Mouse (Mus musculus): Measurements from ENCODE around the gene Spint3. TPM values are rescaled to one million over a fixed set of nuclear protein-coding genes. Genes with fewer than 3 reads are reported as not detected.

Spint3 gene
- polyA plus RNA-seq, 1 experiment from 2014 or later = not detected

DNA sequence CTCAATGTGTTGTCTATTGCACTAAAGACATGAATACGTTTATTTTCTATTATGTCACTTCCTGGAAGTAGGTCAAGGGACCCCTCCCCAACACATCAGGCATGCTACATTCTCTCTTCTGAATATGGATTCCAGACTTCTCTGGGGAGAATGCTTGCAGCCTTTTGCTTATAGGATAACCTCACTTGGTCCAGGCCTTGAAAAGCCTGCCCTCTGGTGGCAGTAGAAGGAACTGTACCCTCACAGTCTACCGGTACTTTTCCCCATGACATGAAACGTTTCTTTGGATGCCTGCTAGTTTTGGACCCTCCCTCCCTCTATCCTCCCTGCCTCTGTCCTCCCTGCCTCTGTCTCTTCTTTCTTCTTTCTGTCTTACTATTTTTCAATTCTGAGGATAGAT is 42.1 kb downstream of the Spint3 start:
- Histone ChIP-seq H3K27me3 (ENCODE audit: insufficient read depth, low read length) (no peaks in the 10 kb centered on the region), H3K9ac (ENCODE audit: low read depth, low read length) (no peak overlapping the region), H3K36me3 (ENCODE audit: insufficient read depth, low read length) (no peaks in the 10 kb centered on the region), H3K4me2 (ENCODE audit: low read length) (no peak overlapping the region), H3K4me1 (replicated peaks; ENCODE audit: insufficient read depth, low read length) (no peaks in the 10 kb centered on the region), H3K4me3 (replicated peaks; ENCODE audit: low read depth, low read length) (no peak overlapping the region), H3K9me3 (replicated peaks; ENCODE audit: low read length) (no peaks in the 10 kb centered on the region), H3K27ac (no peak overlapping the region)
- ATAC-seq (replicated peaks; ENCODE audit: low FRiP score, low read depth) (no peak), DNase-seq (ENCODE audit: low spot score) (peak; percentile 84)
- 1% methylated on average over 3 of the region's 3 CpGs for WGBS
- peak; percentile 95 for TF ChIP-seq CTCF (IDR thresholded peaks at IDR 0.05; ENCODE audit: low read depth)

DNA sequence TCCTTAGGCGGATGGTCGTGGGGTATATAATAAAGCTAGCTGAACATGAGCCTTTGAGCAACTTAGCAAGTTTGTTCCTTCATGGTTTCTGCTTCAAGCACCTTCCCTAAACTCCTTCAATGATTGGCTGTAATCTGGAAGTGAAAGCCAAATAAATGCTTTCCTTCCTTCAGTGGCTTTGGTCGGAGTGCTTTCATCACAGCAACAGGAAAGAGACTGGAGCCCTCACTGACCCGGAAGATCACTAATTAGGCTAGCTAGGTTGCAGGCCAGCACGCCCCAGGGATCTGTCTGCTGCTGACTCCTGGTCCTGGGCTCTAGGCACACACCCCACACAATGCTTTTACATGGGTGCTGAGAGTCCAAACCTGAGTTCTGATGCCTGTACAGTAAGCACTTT is 44.7 kb downstream of the Spint3 start:
- ATAC-seq (replicated peaks; ENCODE audit: low FRiP score, low read depth) (no peak), DNase-seq (ENCODE audit: low spot score) (no peak)
- no peaks in the 10 kb centered on the region for H3K9me3 ChIP-seq (replicated peaks; ENCODE audit: low read length)
- no peaks in the 10 kb centered on the region for H3K36me3 ChIP-seq (ENCODE audit: insufficient read depth, low read length)
- no peak overlapping the region for H3K9ac ChIP-seq (ENCODE audit: low read depth, low read length)
- no peaks in the 10 kb centered on the region for H3K27me3 ChIP-seq (ENCODE audit: insufficient read depth, low read length)
- no peaks in the 10 kb centered on the region for H3K4me1 ChIP-seq (replicated peaks; ENCODE audit: insufficient read depth, low read length)
- no peak overlapping the region for H3K4me3 ChIP-seq (replicated peaks; ENCODE audit: low read depth, low read length)
- H3K27ac ChIP-seq = no peak overlapping the region
- 53% methylated on average over 5 of the region's 5 CpGs for WGBS
- no peak overlapping the region for H3K4me2 ChIP-seq (ENCODE audit: low read length)
- no peak for TF ChIP-seq CTCF (IDR thresholded peaks at IDR 0.05; ENCODE audit: low read depth)

DNA sequence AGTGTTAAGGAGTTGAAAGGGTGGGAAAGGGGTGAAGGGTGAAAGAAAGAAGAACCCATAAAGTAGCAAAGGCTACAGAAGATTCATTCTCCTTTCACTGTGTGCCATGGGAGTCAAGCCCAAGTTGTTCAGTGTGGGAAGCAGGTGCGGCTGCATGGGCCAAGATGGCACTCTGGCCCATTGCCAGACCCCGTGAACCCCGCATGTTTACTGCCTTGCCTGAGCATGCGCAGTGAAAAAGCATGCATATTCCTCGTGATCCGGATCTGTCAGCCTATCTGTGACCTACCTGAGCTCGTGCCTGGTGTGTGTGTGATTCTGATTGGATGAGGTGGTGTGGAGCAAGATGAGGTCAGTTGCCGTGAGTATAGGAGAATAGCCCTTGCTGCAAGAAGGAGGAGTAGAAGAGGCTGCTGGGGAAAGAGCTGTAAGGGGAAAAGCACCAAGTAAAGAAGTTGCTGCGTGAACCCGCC is 49.9 kb downstream of the Spint3 start:
- Histone ChIP-seq H3K9me3 (replicated peaks; ENCODE audit: low read length) (no peaks in the 10 kb centered on the region), H3K4me2 (ENCODE audit: low read length) (no peak overlapping the region), H3K9ac (ENCODE audit: low read depth, low read length) (no peak overlapping the region), H3K4me1 (replicated peaks; ENCODE audit: insufficient read depth, low read length) (no peaks in the 10 kb centered on the region; the same call in 1 of the 2 replicates), H3K4me3 (replicated peaks; ENCODE audit: low read depth, low read length) (no peak overlapping the region), H3K27me3 (ENCODE audit: insufficient read depth, low read length) (no peaks in the 10 kb centered on the region), H3K36me3 (ENCODE audit: insufficient read depth, low read length) (no peaks in the 10 kb centered on the region), H3K27ac (no peak overlapping the region)
- TF ChIP-seq CTCF (IDR thresholded peaks at IDR 0.05; ENCODE audit: low read depth) = no peak
- ATAC-seq (replicated peaks; ENCODE audit: low FRiP score, low read depth) (no peak), DNase-seq (ENCODE audit: low spot score) (no peak)
- WGBS = 92% methylated on average over 10 of the region's 10 CpGs

DNA sequence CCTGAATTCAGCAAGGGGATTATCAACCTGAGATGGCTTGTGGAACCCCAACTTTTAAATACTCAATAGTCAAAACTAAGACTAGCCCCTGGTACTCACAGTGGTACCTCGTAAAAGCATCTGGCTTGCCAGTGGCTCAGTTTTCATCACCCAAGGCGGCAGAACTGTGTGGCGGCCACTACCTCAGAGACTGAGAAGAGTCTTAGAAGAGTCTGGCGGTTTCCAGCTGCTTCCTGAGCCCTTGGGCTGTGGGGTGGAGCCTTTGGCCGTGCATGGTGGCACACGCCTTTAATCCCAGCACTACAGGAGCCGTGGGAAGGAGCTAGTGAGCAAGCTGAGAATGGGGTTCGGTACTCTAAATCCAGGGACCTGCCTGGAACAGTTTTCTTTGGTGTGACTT is 51.0 kb downstream of the Spint3 start:
- ATAC-seq (replicated peaks; ENCODE audit: low FRiP score, low read depth) = no peak
- Histone ChIP-seq H3K4me2 (ENCODE audit: low read length) (no peak overlapping the region), H3K27ac (no peak overlapping the region)

DNA sequence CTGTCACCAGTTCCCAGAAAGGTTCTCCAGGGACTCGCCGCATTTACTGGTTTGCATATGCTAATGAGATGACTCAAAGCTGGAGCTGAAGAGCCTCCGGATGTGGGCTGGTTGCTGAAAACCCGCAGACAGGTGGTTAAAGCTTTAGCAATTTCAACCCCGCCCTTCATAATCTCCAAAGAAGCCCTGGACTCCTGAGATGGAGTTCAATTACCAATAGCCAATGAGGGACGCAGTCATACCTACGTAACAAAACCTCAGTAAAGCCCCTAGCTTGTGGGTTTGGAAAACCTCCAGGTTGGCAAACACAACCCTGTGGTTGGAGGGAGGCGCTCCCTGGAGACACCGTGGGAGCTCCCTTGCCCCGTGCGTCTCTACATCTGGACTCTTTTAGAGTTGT is 51.4 kb downstream of the Spint3 start:
- Histone ChIP-seq H3K4me3 (replicated peaks; ENCODE audit: low read depth, low read length) (no peak overlapping the region), H3K36me3 (ENCODE audit: insufficient read depth, low read length) (no peaks in the 10 kb centered on the region), H3K9ac (ENCODE audit: low read depth, low read length) (0 out of 2 replicates have a peak overlapping the region, but pooled peaks have one; percentile 27), H3K27me3 (ENCODE audit: insufficient read depth, low read length) (no peaks in the 10 kb centered on the region), H3K4me2 (ENCODE audit: low read length) (no peak overlapping the region), H3K4me1 (replicated peaks; ENCODE audit: insufficient read depth, low read length) (no peaks in the 10 kb centered on the region; the same call in 1 of the 2 replicates), H3K9me3 (replicated peaks; ENCODE audit: low read length) (no peaks in the 10 kb centered on the region), H3K27ac (no peak overlapping the region)
- ATAC-seq (replicated peaks; ENCODE audit: low FRiP score, low read depth) = no peak
- TF ChIP-seq CTCF (IDR thresholded peaks at IDR 0.05; ENCODE audit: low read depth) = no peak
- 16% methylated on average over 11 of the region's 11 CpGs for WGBS
- no peak for DNase-seq (ENCODE audit: low spot score)

More for the DNA sequence above, 51.0 kb downstream of the Spint3 start:
- no peaks in the 10 kb centered on the region for H3K9me3 ChIP-seq (replicated peaks; ENCODE audit: low read length)
- DNase-seq (ENCODE audit: low spot score) = no peak
- no peak overlapping the region for H3K9ac ChIP-seq (ENCODE audit: low read depth, low read length)
- no peaks in the 10 kb centered on the region for H3K36me3 ChIP-seq (ENCODE audit: insufficient read depth, low read length)
- WGBS = 21% methylated on average over 8 of the region's 8 CpGs
- H3K4me3 ChIP-seq (replicated peaks; ENCODE audit: low read depth, low read length) = no peak overlapping the region
- no peak for TF ChIP-seq CTCF (IDR thresholded peaks at IDR 0.05; ENCODE audit: low read depth)
- no peaks in the 10 kb centered on the region for H3K27me3 ChIP-seq (ENCODE audit: insufficient read depth, low read length)
- H3K4me1 ChIP-seq (replicated peaks; ENCODE audit: insufficient read depth, low read length) = no peaks in the 10 kb centered on the region; the same call in 1 of the 2 replicates

DNA sequence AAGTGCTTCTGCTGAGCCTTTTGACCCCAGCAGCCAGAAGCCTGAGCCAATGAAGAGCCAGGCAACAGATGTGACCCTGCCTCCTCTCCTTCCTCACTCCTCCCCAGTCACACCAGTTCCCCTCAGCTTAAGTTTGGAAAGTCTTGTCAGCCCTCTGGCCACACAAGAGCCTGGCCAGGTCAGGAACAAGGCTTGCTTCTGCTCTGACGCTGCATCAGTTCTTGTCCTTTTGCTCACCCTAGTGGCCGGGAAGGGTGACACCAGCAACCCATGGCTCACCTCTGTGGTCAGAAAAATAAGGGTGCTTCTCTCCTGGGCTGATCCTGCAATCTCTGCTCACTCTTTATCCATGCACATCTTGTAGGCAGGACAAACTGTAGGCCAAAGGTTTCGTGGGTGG is 52.5 kb downstream of the Spint3 start:
- Histone ChIP-seq H3K9ac (ENCODE audit: low read depth, low read length) (no peak overlapping the region), H3K9me3 (replicated peaks; ENCODE audit: low read length) (no peaks in the 10 kb centered on the region), H3K27ac (no peak overlapping the region), H3K27me3 (ENCODE audit: insufficient read depth, low read length) (no peaks in the 10 kb centered on the region), H3K4me3 (replicated peaks; ENCODE audit: low read depth, low read length) (no peak overlapping the region), H3K4me2 (ENCODE audit: low read length) (no peak overlapping the region), H3K36me3 (ENCODE audit: insufficient read depth, low read length) (no peaks in the 10 kb centered on the region), H3K4me1 (replicated peaks; ENCODE audit: insufficient read depth, low read length) (no peaks in the 10 kb centered on the region; the same call in 1 of the 2 replicates)
- DNase-seq (ENCODE audit: low spot score) (peak; percentile 84), ATAC-seq (replicated peaks; ENCODE audit: low FRiP score, low read depth) (peak; percentile 44; the same call in 1 of the 2 replicates)
- WGBS = 8% methylated on average over 3 of the region's 3 CpGs
- TF ChIP-seq CTCF (IDR thresholded peaks at IDR 0.05; ENCODE audit: low read depth) = peak; percentile 90

Other genes starting within 250 kb of the Spint3 start
- gene Svs5, start 240.7 kb downstream of the Spint3 start, polyA plus RNA-seq (2015; fragmentation: Nextera tagmentation; extraction: Ambion mirVana) = not detected in 2 replicates
- 4.8 and 9.6 TPM in 2 replicates for gene Slpi, start 184.4 kb downstream of the Spint3 start, polyA plus RNA-seq (2015; fragmentation: Nextera tagmentation; extraction: Ambion mirVana)
- gene Rbpjl, start 170.3 kb downstream of the Spint3 start, polyA plus RNA-seq (2015; fragmentation: Nextera tagmentation; extraction: Ambion mirVana) = not detected in 2 replicates
- 0.46 and 0.62 TPM in 2 replicates for gene Matn4, start 168.3 kb downstream of the Spint3 start, polyA plus RNA-seq (2015; fragmentation: Nextera tagmentation; extraction: Ambion mirVana)
- 183 and 227 TPM in 2 replicates for gene Sdc4, start 129.6 kb downstream of the Spint3 start, polyA plus RNA-seq (2015; fragmentation: Nextera tagmentation; extraction: Ambion mirVana)
- 83.0 and 83.1 TPM in 2 replicates for gene Sys1, start 116.5 kb downstream of the Spint3 start, polyA plus RNA-seq (2015; fragmentation: Nextera tagmentation; extraction: Ambion mirVana)
- 22.8 and 23.3 TPM in 2 replicates for gene Gm20458, start 112.5 kb downstream of the Spint3 start, polyA plus RNA-seq (2015; fragmentation: Nextera tagmentation; extraction: Ambion mirVana)
- not detected in 2 replicates for gene Trp53tg5, start 99.7 kb downstream of the Spint3 start, polyA plus RNA-seq (2015; fragmentation: Nextera tagmentation; extraction: Ambion mirVana)
- 22.5 and 23.3 TPM in 2 replicates for gene Dbndd2, start 87.4 kb downstream of the Spint3 start, polyA plus RNA-seq (2015; fragmentation: Nextera tagmentation; extraction: Ambion mirVana)
- gene Pigt, start 75.9 kb downstream of the Spint3 start, polyA plus RNA-seq (2015; fragmentation: Nextera tagmentation; extraction: Ambion mirVana) = 76.9 and 86.3 TPM in 2 replicates
- 715 and 716 TPM in 2 replicates for gene Wfdc2, start 11.0 kb downstream of the Spint3 start, polyA plus RNA-seq (2015; fragmentation: Nextera tagmentation; extraction: Ambion mirVana)
- gene Wfdc6a, start 12.0 kb upstream of the Spint3 start, polyA plus RNA-seq (2015; fragmentation: Nextera tagmentation; extraction: Ambion mirVana) = not detected in 2 replicates
- gene Eppin, start 20.1 kb upstream of the Spint3 start, polyA plus RNA-seq (2015; fragmentation: Nextera tagmentation; extraction: Ambion mirVana) = 0.16 TPM in 1 of 2 replicates, not detected in the other
- gene Wfdc6b, start 40.1 kb upstream of the Spint3 start, polyA plus RNA-seq (2015; fragmentation: Nextera tagmentation; extraction: Ambion mirVana) = not detected in 2 replicates
- 0.05 TPM in 1 of 2 replicates, not detected in the other for gene Wfdc8, start 40.2 kb upstream of the Spint3 start, polyA plus RNA-seq (2015; fragmentation: Nextera tagmentation; extraction: Ambion mirVana)
- 0.17 TPM in 1 of 2 replicates, not detected in the other for gene Wfdc16, start 65.3 kb upstream of the Spint3 start, polyA plus RNA-seq (2015; fragmentation: Nextera tagmentation; extraction: Ambion mirVana)
- 0.34 and 0.38 TPM in 2 replicates for gene Wfdc10, start 82.6 kb upstream of the Spint3 start, polyA plus RNA-seq (2015; fragmentation: Nextera tagmentation; extraction: Ambion mirVana)
- gene Wfdc9, start 83.1 kb upstream of the Spint3 start, polyA plus RNA-seq (2015; fragmentation: Nextera tagmentation; extraction: Ambion mirVana) = not detected in 2 replicates
- not detected in 2 replicates for gene Wfdc11, start 100.6 kb upstream of the Spint3 start, polyA plus RNA-seq (2015; fragmentation: Nextera tagmentation; extraction: Ambion mirVana)
- 1.4 and 1.6 TPM in 2 replicates for gene Wfdc13, start 111.6 kb upstream of the Spint3 start, polyA plus RNA-seq (2015; fragmentation: Nextera tagmentation; extraction: Ambion mirVana)
- gene Spint4, start 125.0 kb upstream of the Spint3 start, polyA plus RNA-seq (2015; fragmentation: Nextera tagmentation; extraction: Ambion mirVana) = 0.84 and 1.4 TPM in 2 replicates
- gene Spint5, start 141.8 kb upstream of the Spint3 start, polyA plus RNA-seq (2015; fragmentation: Nextera tagmentation; extraction: Ambion mirVana) = not detected in 2 replicates
- gene Wfdc3, start 172.5 kb upstream of the Spint3 start, polyA plus RNA-seq (2015; fragmentation: Nextera tagmentation; extraction: Ambion mirVana) = 0.64 and 1.1 TPM in 2 replicates
- gene Dnttip1, start 172.5 kb upstream of the Spint3 start, polyA plus RNA-seq (2015; fragmentation: Nextera tagmentation; extraction: Ambion mirVana) = 58.5 and 62.4 TPM in 2 replicates
- 132 and 156 TPM in 2 replicates for gene Ube2c, start 196.4 kb upstream of the Spint3 start, polyA plus RNA-seq (2015; fragmentation: Nextera tagmentation; extraction: Ambion mirVana)
- gene Tnnc2, start 206.5 kb upstream of the Spint3 start, polyA plus RNA-seq (2015; fragmentation: Nextera tagmentation; extraction: Ambion mirVana) = 0.45 and 1.0 TPM in 2 replicates
- gene Snx21, start 212.4 kb upstream of the Spint3 start, polyA plus RNA-seq (2015; fragmentation: Nextera tagmentation; extraction: Ambion mirVana) = 19.9 and 21.7 TPM in 2 replicates
- 28.7 and 33.2 TPM in 2 replicates for gene Acot8, start 231.4 kb upstream of the Spint3 start, polyA plus RNA-seq (2015; fragmentation: Nextera tagmentation; extraction: Ambion mirVana)
- gene Zswim3, start 231.6 kb upstream of the Spint3 start, polyA plus RNA-seq (2015; fragmentation: Nextera tagmentation; extraction: Ambion mirVana) = 5.2 and 5.4 TPM in 2 replicates
- 15.5 and 15.8 TPM in 2 replicates for gene Zswim1, start 249.2 kb upstream of the Spint3 start, polyA plus RNA-seq (2015; fragmentation: Nextera tagmentation; extraction: Ambion mirVana)